Mouse (Mus musculus): Measurements from ENCODE around the gene Sec24b. TPM values are rescaled to one million over a fixed set of nuclear protein-coding genes. Genes with fewer than 3 reads are reported as not detected.

Gene Sec24b
- polyA plus RNA-seq, 1 experiment from 2014 or later = 29.9 TPM

GRCm38 (mm10) chr3:129936561-129936960 is 124.8 kb downstream of the Sec24b start:
- H3K9me3 ChIP-seq = no peaks in the 10 kb centered on the region
- WGBS = 58% methylated on average over 9 of the region's 9 CpGs
- H3K4me3 ChIP-seq (replicated peaks) = no peak overlapping the region
- no peaks in the 10 kb centered on the region for H3K27me3 ChIP-seq
- H3K9ac ChIP-seq (replicated peaks) = no peak overlapping the region
- no peaks in the 10 kb centered on the region for H3K4me1 ChIP-seq (replicated peaks)
- H3K27ac ChIP-seq = no peak overlapping the region
- no peak for ATAC-seq
- no peaks in the 10 kb centered on the region for H3K36me3 ChIP-seq
- no peak overlapping the region for H3K4me2 ChIP-seq (replicated peaks)

Other genes starting within 250 kb of the Sec24b start
- gene Rrh, start 239.0 kb downstream of the Sec24b start, polyA plus RNA-seq (2015; fragmentation: Nextera tagmentation; extraction: Ambion mirVana) = 0.17 TPM in 1 of 2 replicates, not detected in the other
- 44.4 and 46.0 TPM in 2 replicates for gene Gar1, start 230.2 kb downstream of the Sec24b start, polyA plus RNA-seq (2015; fragmentation: Nextera tagmentation; extraction: Ambion mirVana)
- 0.50 and 0.52 TPM in 2 replicates for gene Cfi, start 225.7 kb downstream of the Sec24b start, polyA plus RNA-seq (2015; fragmentation: Nextera tagmentation; extraction: Ambion mirVana)
- gene Pla2g12a, start 182.9 kb downstream of the Sec24b start, polyA plus RNA-seq (2015; fragmentation: Nextera tagmentation; extraction: Ambion mirVana) = 24.9 and 26.8 TPM in 2 replicates
- gene Casp6, start 160.1 kb downstream of the Sec24b start, polyA plus RNA-seq (2015; fragmentation: Nextera tagmentation; extraction: Ambion mirVana) = 35.1 and 39.5 TPM in 2 replicates
- gene Mcub, start 91.3 kb downstream of the Sec24b start, polyA plus RNA-seq (2015; fragmentation: Nextera tagmentation; extraction: Ambion mirVana) = 3.9 TPM in 2 replicates
- gene Col25a1, start 69.9 kb upstream of the Sec24b start, polyA plus RNA-seq (2015; fragmentation: Nextera tagmentation; extraction: Ambion mirVana) = 9.4 and 11.2 TPM in 2 replicates